Mouse (Mus musculus) thymus, adult 2 months (tissue): Measurements from ENCODE around the gene 1110008P14Rik. TPM values are rescaled to one million over a fixed set of nuclear protein-coding genes. Genes with fewer than 3 reads are reported as not detected.

ENCODE experiments used
- DNase-seq: peaks from one replicate; pipeline ENCODE4 v3.0.0; 2021
- H3K27ac ChIP-seq: fragments of 200-500 bp; 2 replicates; pipeline ENCODE4 v1.5.1; 2012; ENCODE audit warnings: low read length, control low read depth; ENCODE audit not compliant: control insufficient read depth, insufficient read depth
- H3K27me3 ChIP-seq: fragments of 200-500 bp; 2 replicates; pipeline ENCODE4 v1.6.1; 2012; ENCODE audit warnings: mild to moderate bottlenecking, low read length, moderate library complexity, mixed read lengths; ENCODE audit not compliant: control insufficient read depth, insufficient read depth
- H3K36me3 ChIP-seq: fragments of 200-500 bp; 2 replicates; pipeline ENCODE4 v1.6.1; 2012; ENCODE audit warnings: mild to moderate bottlenecking, low read length, moderate library complexity; ENCODE audit not compliant: control insufficient read depth, insufficient read depth
- H3K4me1 ChIP-seq: fragments of 200-500 bp; replicated peaks from 2 replicates; pipeline ENCODE4 v1.6.1; 2012; ENCODE audit warnings: low read length; ENCODE audit not compliant: control insufficient read depth, insufficient read depth
- H3K4me3 ChIP-seq: fragments of 200-500 bp; 2 replicates; pipeline ENCODE4 v1.5.1; 2012; ENCODE audit warnings: mild to moderate bottlenecking, low read length, control low read depth, moderate library complexity; ENCODE audit not compliant: control insufficient read depth, insufficient read depth
- CTCF ChIP-seq: fragments of 200-500 bp; IDR thresholded peaks from 2 replicates; pipeline ENCODE4 v1.5.1; 2012; ENCODE audit warnings: mild to moderate bottlenecking, control low read depth, low read length, moderate library complexity, borderline replicate concordance; ENCODE audit not compliant: control insufficient read depth, poor library complexity, insufficient read depth; ENCODE audit errors: extremely low read depth
- POLR2A ChIP-seq: fragments of 200-500 bp; IDR thresholded peaks from 2 replicates; pipeline ENCODE4 v1.6.1; 2012; ENCODE audit warnings: mild to moderate bottlenecking, low read length, control low read depth, moderate library complexity; ENCODE audit not compliant: control insufficient read depth, poor library complexity, insufficient read depth; ENCODE audit errors: extremely low read depth
- WGBS: fragments of 180-500 bp; shearing (Covaris S2); methylation state at CpG from one replicate; pipeline ENCODE4 v1.1.7; 2018; 5-methylcytosine and 5-hydroxymethylcytosine counted together
- polyA plus RNA-seq: library from polyadenylated mRNA; depleted of rRNA; stranded (reverse); fragments of >200 nt; gene quantifications from 2 replicates; pipeline ENCODE4 v1.2.3, GENCODE M21; 2012

1110008P14Rik gene
- polyA plus RNA-seq, 1 experiment = 257 TPM

GRCm38 (mm10) chr2:32344056-32344455, 37.7 kb downstream of the 1110008P14Rik start:
- no peak overlapping the region for H3K27ac ChIP-seq
- TF ChIP-seq CTCF (no peak), POLR2A (no peak)
- no peak for DNase-seq
- no peaks in the 10 kb centered on the region for H3K4me1 ChIP-seq
- no peak overlapping the region for H3K4me3 ChIP-seq
- no peaks in the 10 kb centered on the region for H3K27me3 ChIP-seq
- no peaks in the 10 kb centered on the region for H3K36me3 ChIP-seq
- WGBS = 79% methylated on average over 10 of the region's 10 CpGs

- no peaks in the 10 kb centered on the region for H3K36me3 ChIP-seq
- H3K27ac ChIP-seq = no peak overlapping the region
- no peaks in the 10 kb centered on the region for H3K27me3 ChIP-seq
- no peak for DNase-seq
- no peaks in the 10 kb centered on the region for H3K4me1 ChIP-seq
- 96% methylated on average over 2 of the region's 2 CpGs for WGBS
- TF ChIP-seq CTCF = no peak
- TF ChIP-seq POLR2A = no peak
- H3K4me3 ChIP-seq = no peak overlapping the region
Observed at GRCm38 (mm10) chr2:32343351-32343671, 38.4 kb downstream of the 1110008P14Rik start.

GRCm38 (mm10) chr2:32342539-32343350, 39.0 kb downstream of the 1110008P14Rik start:
- Histone ChIP-seq H3K27me3 (no peaks in the 10 kb centered on the region), H3K4me3 (no peak overlapping the region), H3K36me3 (no peaks in the 10 kb centered on the region), H3K27ac (no peak overlapping the region; the same call in 1 of the 2 replicates), H3K4me1 (no peaks in the 10 kb centered on the region)
- no peak for TF ChIP-seq CTCF
- DNase-seq = no peak
- WGBS = 79% methylated on average over 6 of the region's 6 CpGs

GRCm38 (mm10) chr2:32342039-32342438, 39.7 kb downstream of the 1110008P14Rik start:
- 97% methylated on average over 4 of the region's 4 CpGs for WGBS

GRCm38 (mm10) chr2:32341634-32341939, 40.2 kb downstream of the 1110008P14Rik start:
- Histone ChIP-seq H3K27me3 (no peaks in the 10 kb centered on the region), H3K27ac (no peak overlapping the region), H3K4me3 (no peak overlapping the region), H3K36me3 (no peaks in the 10 kb centered on the region), H3K4me1 (no peaks in the 10 kb centered on the region)
- 95% methylated on average over 4 of the region's 4 CpGs for WGBS
- TF ChIP-seq CTCF = no peak
- TF ChIP-seq POLR2A = no peak
- DNase-seq = no peak

More at GRCm38 (mm10) chr2:32342039-32342438, 39.7 kb downstream of the 1110008P14Rik start:
- H3K36me3 ChIP-seq = no peaks in the 10 kb centered on the region
- H3K4me3 ChIP-seq = no peak overlapping the region
- TF ChIP-seq POLR2A (no peak), CTCF (no peak)
- no peaks in the 10 kb centered on the region for H3K27me3 ChIP-seq
- H3K27ac ChIP-seq = no peak overlapping the region
- no peaks in the 10 kb centered on the region for H3K4me1 ChIP-seq
- DNase-seq = no peak

- TF ChIP-seq POLR2A (no peak), CTCF (no peak)
- no peaks in the 10 kb centered on the region for H3K4me1 ChIP-seq
- no peak for DNase-seq
- whole genome bisulfite sequencing = 87% methylated on average over 13 of the region's 13 CpGs
- H3K36me3 ChIP-seq = no peaks in the 10 kb centered on the region
- H3K27me3 ChIP-seq = no peaks in the 10 kb centered on the region
- H3K4me3 ChIP-seq = no peak overlapping the region
- H3K27ac ChIP-seq = no peak overlapping the region
Observed at GRCm38 (mm10) chr2:32340836-32341633, 40.7 kb downstream of the 1110008P14Rik start.
